Mouse (Mus musculus): Measurements from ENCODE around the gene Arid4a. TPM values are rescaled to one million over a fixed set of nuclear protein-coding genes. Genes with fewer than 3 reads are reported as not detected.

The Arid4a gene
- total RNA-seq (2021): 1 to 10 TPM; 6.8 to 7.8 TPM
- long read RNA-seq, experiment 1, partial matches to known transcripts: 1 of 4 reads
- long read RNA-seq, experiment 1, other reads (novel, unspliced or antisense): 3 of 4 reads
- long read RNA-seq, experiment 2, full-length matches to known transcripts: 1 of 6 reads
- long read RNA-seq, experiment 2, partial matches to known transcripts: 0 of 6 reads
- long read RNA-seq, experiment 2, other reads (novel, unspliced or antisense): 5 of 6 reads

DNA sequence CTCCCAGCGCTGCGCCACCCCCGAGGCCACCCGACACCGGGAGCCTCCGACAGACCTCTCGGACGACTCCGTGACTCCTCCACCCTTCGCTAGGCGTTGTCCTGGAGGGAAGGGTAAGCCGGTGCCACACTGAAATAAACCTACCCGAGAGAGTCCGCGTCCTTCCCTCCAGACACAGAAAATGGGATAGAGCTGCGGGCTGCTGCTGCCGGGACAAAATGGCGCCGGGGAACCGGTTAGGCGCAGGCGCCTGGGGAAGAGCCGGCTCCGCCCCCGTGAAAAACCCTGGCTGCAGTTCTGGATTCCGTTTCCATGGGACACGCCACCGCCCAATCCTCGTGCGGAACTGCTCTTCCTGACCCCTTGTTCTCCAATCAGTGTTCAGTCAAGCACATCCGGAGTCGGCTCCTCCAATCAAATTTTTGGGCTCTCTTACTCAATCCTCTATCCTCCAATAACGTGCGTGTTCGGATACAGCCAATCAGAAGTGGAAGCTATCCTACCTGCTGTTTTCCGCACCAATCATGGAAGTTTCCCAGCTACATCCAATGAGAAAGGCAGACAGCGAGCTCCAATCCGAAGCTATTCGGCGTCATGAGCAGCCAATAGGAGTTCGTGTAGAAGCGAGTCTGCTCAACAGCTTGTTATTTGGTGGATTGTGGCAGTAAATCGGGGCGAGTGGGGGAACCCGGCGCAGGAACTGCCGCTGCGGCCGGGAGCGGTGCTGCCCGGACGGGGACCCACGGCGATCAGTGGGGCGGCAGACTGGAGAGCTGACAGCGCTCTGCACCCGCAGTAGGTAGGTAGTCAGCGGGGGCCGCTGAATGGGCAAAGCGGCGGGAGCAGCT, at the start of gene Arid4a:
TSS of gene Arid4a (plus strand) at position 628 of the 848 bp plus-strand sequence.
- intact Hi-C loops (cut with DNase I): loop anchor here (5.0 kb wide), 1 partner anchor 48 kb away; no protein-coding TSS in a partner anchor

DNA sequence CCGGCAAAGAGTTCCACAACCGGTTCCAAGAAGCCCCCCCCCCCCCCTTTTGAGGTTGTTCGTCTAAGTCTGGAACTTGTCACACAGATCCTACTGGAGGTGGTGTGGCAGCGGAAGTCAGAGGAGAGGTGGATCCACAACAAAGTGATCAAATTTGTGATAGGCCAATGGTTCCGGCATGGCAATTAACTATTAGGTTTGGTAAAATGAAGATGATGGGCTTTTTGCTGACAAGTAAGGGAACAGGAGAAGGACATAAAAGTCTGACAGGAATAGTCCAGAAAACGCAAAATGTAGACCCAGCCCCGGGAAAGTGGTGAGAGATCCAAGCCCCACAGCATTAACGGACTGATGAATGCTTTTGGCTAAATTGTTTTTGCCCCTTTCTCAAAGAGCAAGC, 48.2 kb upstream of the Arid4a start:
- intact Hi-C loops (cut with DNase I): loop anchor here (5.0 kb wide), 1 partner anchor 50 kb away; the partner anchor contains the start of gene Arid4a
- no peak for DNase-seq

More for the DNA sequence above, at the start of gene Arid4a:
- DNase-seq: peak; percentile 92

DNA sequence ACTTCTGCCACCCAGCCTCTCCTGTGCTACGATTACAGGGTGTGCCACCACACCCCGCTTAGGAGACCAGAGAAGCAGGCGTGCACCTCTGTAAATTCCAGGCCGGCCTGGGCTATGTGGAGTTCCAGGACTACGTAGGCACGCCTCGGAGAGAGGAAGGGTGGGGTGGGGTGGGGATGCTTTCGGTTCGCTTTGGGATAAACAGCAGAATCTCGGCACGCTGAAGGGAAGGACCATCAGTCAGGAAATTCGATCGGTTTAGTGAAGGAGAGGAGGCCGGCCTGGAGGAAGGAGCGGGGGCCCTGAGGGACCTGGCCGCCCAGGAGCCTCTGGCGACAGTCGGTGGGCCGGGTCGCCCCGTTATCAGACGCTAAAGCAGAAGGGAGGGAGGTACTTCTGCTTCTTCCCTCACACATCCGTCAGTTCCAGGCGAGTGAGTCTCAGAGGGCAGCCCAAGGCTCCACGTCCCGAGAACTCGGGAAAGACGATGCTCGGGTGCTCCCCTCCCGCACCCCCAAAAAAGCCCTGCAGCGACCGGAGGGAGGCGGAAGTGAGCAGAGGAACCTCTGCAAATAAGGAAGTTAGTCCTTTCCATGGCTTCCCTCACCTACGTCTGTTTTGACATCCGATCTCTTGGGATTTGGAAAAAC, 47.5 kb upstream of the Arid4a start:
- intact Hi-C loops (cut with DNase I): loop anchor here (2.0 to 5.0 kb wide), 3 partner anchors 49 to 169 kb away; partner anchors contain the start of genes 2700049A03Rik, Arid4a and Timm9
- DNase-seq: peak; percentile 73 to 80

DNA sequence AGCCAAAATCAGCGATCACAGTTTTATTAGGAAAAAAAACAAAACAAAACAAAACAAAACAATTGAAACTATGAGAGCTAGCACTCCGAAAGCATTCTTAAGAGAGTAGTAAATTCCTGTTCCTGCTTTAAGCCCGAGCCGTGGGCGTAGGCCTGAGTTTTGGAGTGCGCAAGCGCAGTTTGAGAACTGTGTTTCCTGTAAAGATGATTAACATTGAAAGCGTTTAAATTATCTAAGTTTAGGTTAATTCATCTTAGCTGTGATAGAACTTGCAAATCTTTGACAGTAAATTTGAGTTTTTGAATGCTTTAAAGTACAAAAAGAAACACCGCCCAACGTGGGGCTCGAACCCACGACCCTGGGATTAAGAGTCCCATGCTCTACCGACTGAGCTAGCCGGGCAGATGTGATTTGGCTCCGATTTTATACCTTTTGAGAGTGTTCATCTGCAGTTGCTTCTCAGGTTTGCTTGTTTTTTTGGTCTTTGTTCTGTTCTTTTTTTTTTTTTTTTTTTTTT, 46.9 kb upstream of the Arid4a start:
- intact Hi-C loops (cut with DNase I): loop anchor here (2.0 to 5.0 kb wide), 3 partner anchors 48 to 168 kb away; partner anchors contain the start of genes 2700049A03Rik, Arid4a and Timm9
- peak; percentile 74 to 81 for DNase-seq

DNA sequence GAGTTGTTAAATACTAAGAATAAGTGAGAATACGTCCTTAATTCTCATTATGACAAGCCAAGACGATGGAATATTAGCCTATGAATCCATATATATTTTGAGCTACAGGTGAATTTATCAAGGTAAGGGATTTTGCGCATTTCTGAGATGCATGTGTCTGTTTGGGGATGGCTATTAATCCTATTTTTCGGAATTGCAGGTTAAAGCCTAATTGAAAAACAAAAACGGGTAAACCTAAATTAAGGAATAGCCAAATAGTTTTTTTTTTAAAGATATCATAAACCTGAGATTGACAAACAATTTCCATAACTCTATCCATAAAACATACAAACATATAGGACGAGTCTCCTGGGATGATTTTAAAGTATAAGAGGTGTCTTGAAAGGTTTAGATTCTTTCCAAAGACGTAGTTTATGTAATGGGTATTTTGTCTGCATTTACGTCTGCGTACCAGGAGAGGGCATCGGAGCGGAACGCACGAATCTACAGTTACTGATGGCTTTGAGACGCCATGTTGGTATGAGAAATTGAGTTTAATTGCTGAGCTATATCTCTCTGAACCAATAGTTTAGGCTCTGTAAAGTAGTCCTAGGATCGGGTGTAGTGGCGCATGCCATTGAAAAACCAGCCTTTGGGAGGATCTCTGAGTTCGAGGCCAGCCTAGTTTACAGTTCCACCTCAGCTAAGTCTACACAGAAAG, 46.2 kb upstream of the Arid4a start:
- intact Hi-C loops (cut with DNase I): loop anchor here (2.0 to 5.0 kb wide), 3 partner anchors 48 to 167 kb away; partner anchors contain the start of genes 2700049A03Rik, Arid4a and Timm9
- peak in 1 of 2 experiments; percentile 39 for DNase-seq

DNA sequence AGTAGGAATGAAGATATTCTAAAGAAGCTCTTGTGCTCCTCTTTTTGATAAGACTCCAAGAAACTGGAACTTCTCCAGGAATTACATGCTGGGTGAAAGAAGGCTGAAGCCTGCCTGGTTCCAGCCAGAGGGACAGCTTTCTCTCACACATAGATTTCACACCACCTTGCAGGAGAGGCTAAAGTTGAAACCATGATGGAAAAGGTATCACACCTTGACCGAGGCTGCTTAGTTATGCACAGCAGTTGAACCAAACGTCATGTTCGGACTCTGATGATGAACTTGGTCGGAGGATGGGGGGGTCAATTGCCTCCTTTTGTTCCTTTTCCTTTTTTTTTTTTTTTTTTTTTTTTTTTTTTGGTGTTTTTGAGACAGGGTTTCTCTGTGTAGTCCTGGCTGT, 42.0 kb upstream of the Arid4a start:
- DNase-seq: no peak
- intact Hi-C loops (cut with DNase I): no loop called here

DNA sequence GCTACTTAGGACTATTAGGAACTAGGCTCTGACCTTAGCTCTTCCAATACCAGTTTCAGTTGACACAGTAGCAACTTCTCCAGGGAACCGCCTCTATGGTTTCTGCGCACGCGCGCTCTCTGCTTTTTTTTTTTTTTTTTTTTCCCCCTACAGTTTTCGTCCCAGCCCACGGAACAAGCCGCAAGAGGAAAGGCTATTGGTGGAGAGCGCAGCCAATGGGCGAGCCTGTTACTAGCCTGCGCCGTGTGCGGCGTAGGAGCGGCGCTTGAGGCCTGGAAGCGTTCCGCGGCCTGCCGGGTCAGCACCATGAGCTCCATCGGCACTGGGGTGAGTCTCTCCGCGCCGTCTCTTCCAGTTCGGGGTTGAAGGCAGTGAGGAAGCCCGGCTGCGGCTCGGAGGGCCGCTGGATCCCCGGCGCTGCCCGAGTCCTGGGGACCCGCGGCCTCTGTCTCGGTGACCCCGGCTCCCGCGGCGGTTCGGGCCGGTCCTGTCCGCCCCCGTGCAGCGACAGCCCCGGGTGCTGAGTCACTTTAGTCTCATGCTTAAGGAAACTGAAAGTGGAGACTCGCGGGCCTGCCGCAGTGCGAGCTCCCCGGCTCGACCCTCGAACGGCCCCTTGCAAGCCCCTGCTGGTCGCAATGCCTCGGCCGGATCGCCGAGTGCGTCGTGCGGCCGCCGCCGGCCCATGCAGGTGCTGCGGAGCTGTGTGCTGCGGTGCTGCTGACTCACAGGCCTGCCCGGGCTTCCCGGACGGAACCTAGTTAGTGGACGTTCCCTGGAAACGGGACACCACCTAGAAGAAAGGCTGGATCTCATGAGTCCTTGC, 41.1 kb upstream of the Arid4a start, which contains the start of gene Psma3:
TSS of gene Psma3 (plus strand) at position 181 of the 826 bp plus-strand sequence.
- intact Hi-C loops (cut with DNase I): no loop called here
- peak; percentile 86 to 87 for DNase-seq

DNA sequence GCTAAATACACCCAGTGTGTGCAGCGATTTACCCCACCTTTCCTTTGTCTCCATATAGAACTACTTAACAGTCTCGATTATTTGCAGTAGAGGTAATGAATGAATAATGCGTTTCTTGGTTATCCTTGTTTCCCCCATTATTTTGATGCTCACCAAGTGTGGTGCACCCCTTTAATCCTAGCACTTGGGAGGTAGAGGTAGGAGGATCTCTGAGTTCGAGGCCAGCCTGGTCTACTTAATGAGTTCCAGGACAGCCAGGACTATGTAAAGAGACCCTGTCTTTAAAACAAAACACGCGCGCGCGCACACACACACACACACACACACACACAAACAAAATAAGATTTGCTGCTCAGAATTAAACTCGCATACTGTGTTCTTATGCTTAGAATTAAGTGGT, 40.4 kb upstream of the Arid4a start:
- intact Hi-C loops (cut with DNase I): no loop called here
- no peak for DNase-seq

DNA sequence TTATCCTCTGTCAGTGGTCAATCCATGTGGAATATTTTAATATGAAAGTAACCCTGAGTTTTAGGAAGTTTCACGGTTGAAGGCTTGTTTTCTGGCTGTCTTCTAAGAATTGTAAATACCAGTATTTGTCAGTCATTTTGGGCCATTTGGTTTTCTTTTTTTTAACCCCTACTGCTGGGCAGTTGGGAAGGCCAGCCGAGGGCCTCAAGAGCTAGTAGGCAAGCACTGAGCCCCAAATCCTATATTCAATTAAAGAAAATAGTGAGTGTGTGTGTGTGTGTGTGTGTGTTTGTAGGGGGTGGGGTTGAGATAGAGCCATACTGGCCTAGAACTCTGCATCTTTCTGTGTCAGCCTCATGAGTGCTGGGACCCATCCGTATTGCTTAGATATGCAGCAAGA, 39.9 kb upstream of the Arid4a start:
- intact Hi-C loops (cut with DNase I): no loop called here

DNA sequence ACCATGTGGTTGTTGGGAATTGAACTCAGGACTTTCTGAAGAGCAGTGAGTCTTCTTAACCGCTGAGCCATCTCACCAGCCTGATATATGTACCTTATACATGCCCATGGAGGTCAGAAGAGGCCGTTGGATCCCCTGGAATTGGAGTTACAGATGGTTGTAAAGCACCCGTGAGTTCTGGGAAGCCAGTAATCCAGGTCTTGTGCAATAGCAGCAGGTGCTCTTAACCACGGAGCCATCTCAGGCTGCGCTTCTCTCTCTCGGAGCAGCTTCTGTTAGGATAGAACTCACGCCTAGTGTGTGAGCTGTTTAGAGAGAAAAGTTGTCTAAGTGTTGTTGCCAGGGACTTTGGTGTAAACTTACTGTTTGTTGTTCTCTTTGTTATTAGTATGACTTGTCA, 37.4 kb upstream of the Arid4a start:
- intact Hi-C loops (cut with DNase I): no loop called here

More for the DNA sequence above, 39.9 kb upstream of the Arid4a start:
- DNase-seq: no peak

DNA sequence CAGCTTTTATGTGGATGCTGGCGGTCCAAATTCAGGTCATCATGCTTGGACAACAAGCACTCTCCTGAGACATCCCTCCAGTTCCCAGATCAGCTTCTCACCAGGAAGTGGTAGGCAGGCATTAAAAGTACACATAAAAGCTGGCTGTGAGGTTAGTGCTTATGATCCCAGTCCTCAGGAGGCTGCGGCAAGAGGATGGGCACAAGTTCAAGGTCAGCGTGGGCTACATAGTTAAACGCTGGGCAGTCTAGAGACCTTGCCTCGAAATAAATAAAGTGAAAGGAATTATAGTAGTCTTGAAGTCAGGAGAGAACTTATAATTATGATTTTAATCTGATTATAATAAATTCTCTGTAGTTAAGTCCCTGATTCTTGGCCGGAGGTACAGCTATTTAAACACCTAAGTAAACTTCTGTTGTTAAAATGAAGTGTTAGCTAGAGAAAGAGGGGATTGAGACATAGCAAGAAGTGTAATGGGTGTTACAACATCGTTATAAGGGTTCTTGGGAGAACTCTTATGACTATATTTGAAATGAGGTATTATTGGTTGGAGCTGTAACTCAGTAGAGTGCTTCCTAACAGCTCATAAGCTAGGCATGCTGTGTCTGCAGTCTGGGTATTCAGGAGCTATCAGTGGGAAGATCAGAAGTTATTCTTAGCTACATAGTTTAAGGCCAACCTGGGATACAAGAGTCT, 30.8 kb upstream of the Arid4a start:
- intact Hi-C loops (cut with DNase I): no loop called here
- DNase-seq: no peak

More for the DNA sequence above, 37.4 kb upstream of the Arid4a start:
- no peak for DNase-seq

DNA sequence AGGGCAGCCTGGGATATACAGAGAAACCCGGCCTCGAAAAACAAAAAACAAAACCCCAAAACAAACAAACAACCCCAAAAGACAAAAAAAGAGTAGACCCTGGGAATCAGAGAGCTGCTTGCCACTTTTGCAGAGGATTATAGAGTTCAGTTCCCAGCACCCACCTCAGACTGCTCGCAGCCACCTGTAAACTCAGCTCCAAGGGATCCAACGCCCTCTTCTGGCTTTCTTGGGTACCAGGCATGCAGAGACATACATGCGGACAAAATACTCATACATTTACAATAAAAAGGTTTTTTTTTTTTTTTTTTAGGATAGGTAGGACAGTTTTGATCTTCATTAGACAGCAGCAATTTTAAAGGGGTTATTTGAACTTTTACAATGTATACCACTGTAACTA, 18.6 kb upstream of the Arid4a start:
- DNase-seq: no peak
- intact Hi-C loops (cut with DNase I): no loop called here

DNA sequence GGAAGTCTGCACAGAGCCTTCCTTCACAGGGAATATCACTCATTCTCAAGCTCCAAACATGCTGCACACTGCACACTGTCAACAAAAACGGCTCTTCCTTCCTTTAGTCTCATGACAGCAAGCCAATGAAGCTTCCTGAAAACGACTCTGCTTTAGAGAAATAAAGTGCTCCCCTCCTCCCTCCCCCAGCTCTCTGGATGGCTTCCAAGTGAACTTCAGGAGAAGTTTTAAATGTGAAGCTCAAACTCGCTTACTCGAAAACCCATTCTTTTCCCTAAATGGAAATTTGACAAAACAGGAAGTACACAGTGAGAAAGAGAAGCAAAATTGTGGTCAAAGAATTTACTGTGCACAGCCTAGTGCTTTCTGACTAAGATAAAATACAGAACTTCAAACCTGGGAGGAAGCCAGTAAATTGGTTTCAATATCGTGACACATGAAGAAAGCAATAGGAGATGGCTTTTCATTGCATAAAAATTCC, 16.3 kb upstream of the Arid4a start:
- DNase-seq: peak in 1 of 2 experiments; percentile 16
- intact Hi-C loops (cut with DNase I): no loop called here

DNA sequence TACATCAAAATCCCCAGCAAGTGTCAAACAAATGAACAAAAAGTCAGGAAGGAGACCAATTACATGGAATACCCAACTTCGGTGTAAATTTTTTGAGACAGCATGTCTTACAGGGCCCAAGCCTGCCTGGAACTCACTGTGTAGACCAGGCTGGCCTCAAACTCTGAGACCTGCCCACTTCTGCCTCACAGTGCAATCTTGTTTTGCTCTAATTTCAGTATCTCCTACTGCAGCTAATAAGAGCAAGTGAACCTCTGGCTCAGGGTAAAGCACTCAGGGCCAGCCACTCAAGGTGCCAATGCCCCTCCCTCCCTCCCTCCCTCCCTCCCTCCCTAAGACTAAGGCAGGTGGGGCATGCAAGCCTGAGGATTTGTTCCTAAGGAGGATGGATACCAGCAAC, 15.4 kb upstream of the Arid4a start:
- no peak for DNase-seq
- intact Hi-C loops (cut with DNase I): no loop called here

DNA sequence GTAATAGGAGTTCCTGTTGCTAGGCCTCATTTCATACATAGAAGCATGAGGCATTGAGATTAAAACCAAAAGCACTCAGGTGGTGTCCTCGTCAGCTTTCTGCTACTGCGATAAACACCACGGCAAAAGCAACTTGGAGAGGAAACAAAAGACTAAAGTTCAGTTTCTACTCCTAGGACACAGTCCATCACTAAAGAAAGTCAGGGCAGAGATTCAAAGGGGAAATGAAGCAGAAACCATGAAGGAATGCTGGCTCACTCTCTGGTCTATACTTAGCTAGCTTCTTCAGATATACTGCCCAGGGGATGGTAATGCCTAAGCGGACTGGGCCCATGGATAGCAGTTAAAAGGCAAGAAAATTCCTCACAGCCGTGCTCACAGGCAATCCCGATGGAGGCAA, 14.3 kb upstream of the Arid4a start:
- intact Hi-C loops (cut with DNase I): no loop called here
- DNase-seq: no peak

DNA sequence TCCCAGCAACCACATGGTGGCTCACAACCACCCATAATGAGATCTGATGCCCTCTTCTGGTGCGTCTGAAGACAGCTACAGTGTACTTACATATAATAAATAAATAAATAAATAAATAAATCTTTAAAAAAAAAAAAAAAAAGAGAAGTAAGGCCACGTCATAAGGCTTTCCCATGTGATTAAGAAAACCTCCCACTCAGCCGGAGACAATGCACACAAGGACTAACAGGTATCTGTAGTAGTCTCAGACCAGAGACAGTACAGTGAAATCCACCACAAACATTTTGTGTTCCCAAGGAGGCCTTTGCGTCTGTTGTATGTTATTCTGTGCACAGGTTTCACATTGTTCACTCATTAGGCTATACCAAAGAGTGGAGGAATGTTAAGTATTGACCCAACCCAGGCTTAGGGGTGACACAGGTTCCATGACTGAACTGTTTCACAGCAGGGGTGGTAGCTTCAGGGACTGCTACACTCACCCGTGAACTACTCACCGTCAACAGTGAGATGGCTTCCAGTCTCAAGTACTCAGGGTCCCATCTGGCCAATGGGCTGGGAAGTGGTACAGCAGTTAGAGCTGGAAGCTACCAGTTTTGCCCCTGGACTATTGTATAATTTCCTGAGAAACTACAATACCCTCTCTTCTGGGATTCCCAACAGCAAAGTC, 11.9 kb upstream of the Arid4a start:
- DNase-seq: no peak
- intact Hi-C loops (cut with DNase I): no loop called here

DNA sequence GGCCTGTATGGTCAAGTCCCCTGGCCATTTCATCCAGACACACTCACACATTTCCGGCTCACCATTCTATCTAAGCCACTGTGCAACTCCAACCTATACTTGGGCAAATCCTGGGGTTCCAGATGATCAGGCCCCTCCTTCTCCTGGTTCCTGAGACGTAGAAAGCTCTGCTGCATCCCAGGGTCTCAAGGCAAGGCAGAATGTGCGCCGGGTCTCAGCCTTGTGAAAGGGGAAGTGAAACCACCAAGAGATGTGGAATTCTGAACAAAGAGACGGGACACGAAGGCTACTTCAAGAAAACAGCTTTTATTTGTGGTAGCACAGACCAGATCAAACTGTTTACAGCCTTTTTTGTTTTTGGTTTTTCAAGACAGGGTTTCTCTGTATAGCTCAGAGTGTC, 9.6 kb upstream of the Arid4a start:
- intact Hi-C loops (cut with DNase I): no loop called here

DNA sequence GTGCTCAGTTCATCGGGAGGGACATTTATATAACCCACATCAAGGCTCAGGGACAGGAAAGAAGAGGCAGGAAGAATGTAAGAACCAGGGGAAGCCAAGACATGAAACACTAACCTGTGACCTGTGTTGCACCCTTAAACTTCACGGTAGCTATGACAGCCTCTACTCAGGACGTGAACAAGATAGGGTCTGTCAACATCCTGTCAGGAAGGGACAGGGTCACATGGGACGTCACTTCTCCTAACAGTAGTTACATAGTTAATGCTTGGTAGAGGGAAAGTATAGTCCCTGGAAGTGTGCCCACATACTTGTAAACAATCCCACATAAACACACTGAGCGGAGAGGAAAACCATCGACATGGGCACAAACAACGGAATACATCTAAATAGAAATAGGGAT, 8.9 kb upstream of the Arid4a start:
- intact Hi-C loops (cut with DNase I): no loop called here
- no peak for DNase-seq

More for the DNA sequence above, 9.6 kb upstream of the Arid4a start:
- DNase-seq: no peak
